Mouse (Mus musculus) megakaryocyte, embryonic 14.5 days (primary cell): ENCODE data around the gene Ech1.

Source experiments
- FLI1 ChIP-seq: IDR thresholded peaks from 2 replicates; pipeline ENCODE4 v1.6.1; 2012; ENCODE audit warnings: low read length, inconsistent platforms, mixed read lengths
- GATA1 ChIP-seq: IDR thresholded peaks from 3 replicates; pipeline ENCODE4 v1.6.1; 2012; ENCODE audit warnings: mixed read lengths, low read length, inconsistent platforms, borderline replicate concordance

GRCm38 (mm10) chr7:28818436-28818835 lies 6.6 kb upstream of the Ech1 start:
- TF ChIP-seq GATA1 (no peak), FLI1 (no peak)
